Mouse (Mus musculus): ENCODE data around the gene Ralgps1.

Gene Ralgps1

DNA sequence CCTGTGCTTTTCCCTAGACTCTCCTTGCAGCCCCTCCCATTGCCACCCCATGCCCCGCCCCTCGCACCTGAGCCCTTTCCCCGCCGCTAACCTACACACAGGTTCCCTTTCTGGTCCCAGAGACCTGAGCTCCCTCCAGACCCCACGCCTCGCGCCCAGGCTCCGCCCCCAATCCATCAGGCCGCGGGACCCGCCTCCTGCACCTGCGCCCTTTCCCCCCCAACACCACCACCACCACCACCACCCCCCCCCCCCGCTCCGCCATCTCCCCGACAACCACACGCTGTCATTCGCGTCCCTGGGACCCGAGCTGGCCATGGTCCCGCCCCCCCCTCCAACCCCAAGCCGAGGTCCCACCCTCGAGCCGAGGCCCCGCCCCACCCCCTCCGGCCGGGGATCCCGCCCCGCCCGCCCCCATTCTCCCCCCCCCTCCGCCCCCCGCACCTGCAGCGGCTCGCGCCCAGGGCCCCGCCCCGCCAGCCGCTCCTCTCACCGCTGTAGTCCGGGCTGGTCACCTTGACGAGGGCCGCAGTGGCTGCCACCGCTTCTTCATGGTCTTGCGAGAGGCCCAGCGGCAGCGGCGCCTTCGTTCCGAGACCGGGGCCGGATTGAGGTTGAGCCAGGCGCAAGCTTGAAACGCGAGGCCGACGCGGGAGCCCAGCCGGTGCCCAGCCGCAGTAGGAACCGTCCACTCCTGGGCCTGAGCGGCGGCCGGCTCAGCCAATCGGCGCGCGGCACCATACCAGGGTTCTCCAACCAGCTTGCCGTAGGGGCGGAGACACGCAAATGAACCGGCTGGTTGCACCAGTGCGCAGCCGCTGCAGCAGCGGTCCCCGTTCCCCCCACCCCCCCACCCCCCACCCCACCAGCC, at the start of gene Ralgps1:
Gene Ralgps1 (minus strand): TSS at position 710 of the 871 bp plus-strand sequence.
- in situ Hi-C loops (cut with MboI; ENCODE audit: unreplicated experiment in 2 of 2) = no loop called here

DNA sequence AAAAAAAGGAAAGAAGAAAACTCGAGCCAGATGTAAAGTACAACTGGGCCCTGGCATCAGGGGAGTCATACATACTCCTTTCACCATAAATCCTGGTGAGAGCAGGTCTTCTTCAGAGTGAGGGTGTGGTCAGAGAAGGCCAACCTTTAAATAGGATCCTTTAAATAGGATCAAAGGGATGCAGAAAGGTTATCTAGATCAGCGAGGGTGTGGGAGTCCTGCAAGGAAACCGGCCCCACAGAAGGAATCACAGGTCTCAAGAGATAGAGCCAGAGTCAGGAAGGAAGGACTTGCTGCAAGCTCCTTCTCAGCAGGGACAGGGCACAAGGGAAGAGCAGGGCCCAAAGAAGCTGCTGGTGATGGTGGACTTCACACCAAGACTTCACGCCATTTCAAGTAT, 46.2 kb upstream of the Ralgps1 start:
- in situ Hi-C loops (cut with MboI; ENCODE audit: unreplicated experiment in 2 of 2) = no loop called here

DNA sequence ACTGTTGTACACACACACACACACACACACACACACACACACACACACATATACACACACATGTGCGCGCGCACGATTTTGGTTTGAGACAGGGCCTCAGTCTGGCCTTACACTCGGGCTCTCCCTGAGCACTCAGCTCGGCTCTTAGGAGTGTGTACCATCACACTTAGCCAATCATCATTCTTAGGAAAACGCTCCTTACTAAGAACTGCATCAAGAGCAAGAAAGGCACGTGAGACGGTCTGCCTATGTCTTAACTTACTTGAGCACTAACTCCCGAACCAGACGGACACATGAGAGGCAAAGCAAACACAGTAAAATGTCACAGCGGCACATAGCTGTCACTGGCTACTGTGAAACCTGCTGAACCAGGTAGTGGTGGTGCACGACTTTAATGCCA, 42.7 kb upstream of the Ralgps1 start:
- in situ Hi-C loops (cut with MboI; ENCODE audit: unreplicated experiment in 2 of 2) = no loop called here

DNA sequence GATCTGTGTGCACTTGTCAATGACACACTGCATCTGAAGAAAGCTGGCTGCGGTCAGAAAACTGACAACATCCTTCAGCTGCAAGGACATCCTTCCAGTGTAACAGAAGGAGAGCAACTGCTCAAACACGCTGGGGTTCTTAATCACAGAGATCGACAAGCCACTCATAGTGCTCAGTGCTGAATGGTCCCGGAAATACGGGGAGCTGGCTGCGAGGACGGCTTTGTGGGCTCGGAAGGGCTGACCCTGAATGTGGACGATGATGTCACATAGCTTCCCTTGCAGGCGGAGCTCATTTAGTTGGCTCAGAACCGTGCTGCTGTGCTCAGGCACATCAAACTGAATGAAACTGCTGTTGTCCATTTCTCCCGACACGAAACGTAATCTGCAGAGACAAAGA, 40.8 kb upstream of the Ralgps1 start:
- in situ Hi-C loops (cut with MboI; ENCODE audit: unreplicated experiment in 2 of 2) = no loop called here

DNA sequence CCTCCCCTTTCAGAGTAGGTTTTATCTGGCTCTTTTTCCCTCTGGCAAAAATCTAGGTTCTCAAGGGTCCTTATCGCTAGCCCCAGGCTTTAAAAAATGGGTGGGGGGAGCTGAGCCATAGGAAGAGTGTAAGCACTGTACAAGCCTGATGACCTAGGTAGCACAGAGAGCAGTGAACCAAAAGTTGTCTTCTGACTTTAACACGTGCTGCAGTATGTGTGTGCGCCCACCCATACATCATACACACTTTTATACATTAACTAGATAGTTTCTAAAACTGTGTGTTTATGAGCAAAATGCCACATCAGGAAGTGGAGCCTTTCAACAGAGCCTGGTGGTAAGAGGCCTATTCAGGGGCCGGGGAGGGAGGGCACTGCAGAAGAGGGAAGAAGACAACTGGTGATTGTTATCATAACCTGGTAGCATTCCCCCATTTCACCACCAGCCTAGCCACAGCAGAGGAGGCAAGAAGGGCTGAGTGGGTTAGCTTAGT, 32.3 kb upstream of the Ralgps1 start:
- in situ Hi-C loops (cut with MboI; ENCODE audit: unreplicated experiment in 2 of 2) = loop anchor here (5.0 kb wide), 1 partner anchor 246 kb away; no protein-coding TSS in a partner anchor

DNA sequence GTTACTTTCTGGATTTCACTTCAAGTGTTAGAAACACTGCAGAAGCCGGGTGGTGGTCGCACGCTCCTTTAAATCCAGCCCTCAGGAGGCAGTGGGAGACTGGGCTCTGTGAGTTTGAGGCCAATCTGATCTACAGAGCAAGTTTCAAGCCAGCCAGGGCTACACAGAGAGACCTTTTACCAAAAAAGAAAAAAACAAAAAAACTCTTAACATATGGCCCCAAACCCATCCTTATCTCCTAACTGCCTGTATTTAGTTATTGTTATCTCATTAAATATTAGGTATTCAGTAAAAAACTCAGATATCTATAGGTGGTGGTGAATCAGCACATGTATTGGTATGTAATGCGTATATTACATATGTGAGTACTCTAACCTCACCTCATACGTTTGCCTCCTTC, 31.4 kb upstream of the Ralgps1 start:
- in situ Hi-C loops (cut with MboI; ENCODE audit: unreplicated experiment in 2 of 2) = loop anchor here (5.0 kb wide), 1 partner anchor 245 kb away; no protein-coding TSS in a partner anchor

DNA sequence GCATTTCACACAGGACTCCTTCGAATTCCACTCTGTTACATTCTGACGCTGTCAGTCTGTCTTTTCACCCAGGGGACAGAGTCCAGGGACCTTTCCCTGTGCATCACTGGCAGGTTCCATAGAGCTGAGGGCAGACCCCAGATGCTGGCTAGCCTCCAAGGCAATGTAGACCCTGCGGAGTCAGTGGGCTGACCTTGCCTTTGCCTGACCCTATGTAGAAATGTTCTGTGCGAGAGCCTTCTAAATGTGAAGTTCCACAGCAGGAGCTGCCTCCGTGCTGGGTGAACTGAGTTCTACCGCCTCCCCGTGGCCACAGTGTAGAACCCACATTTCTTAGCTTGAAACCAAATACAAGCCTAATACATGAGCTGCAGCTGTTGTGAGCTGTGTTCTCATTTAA, 30.9 kb upstream of the Ralgps1 start:
- in situ Hi-C loops (cut with MboI; ENCODE audit: unreplicated experiment in 2 of 2) = loop anchor here (5.0 kb wide), 1 partner anchor 245 kb away; no protein-coding TSS in a partner anchor

DNA sequence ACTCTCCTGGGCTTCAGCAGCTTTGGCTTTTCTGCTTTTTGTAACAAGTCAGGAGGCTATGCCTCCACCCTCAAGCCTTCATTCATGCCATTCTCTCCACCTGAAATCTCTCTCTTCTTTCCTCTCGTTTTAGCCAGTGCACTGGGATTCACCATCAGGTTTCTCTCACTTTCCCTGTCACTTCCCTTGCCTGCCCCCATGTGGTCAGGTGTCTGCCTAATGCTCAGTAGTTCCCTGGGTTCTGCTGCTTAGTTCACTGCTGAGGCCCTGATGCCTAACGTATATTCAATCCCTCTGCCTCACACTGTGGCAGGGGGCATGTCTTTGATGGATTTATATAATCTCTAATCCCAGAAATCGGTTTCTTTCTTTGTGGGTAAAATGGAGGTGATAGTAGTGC, 29.9 kb upstream of the Ralgps1 start:
- in situ Hi-C loops (cut with MboI; ENCODE audit: unreplicated experiment in 2 of 2) = loop anchor here (5.0 kb wide), 1 partner anchor 244 kb away; no protein-coding TSS in a partner anchor

DNA sequence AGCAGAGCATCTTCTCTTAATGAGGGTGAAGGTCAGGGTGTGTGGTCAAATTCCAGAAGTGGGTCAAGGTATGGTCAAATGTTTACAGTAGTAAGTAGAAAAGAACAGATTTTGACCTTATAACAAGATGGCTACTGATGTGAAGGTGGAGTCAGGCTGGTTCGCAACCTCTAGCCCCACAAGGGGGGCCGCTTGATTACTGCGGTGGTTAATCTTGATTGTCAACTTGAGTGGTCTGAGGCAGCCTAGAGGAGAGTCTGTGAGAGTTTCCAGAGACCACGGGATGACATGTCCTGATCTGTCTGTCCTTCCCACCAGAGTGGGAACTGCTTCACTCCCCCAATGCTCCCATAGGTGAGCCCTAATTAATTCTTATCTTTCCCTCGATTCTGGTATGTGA, 29.3 kb upstream of the Ralgps1 start:
- in situ Hi-C loops (cut with MboI; ENCODE audit: unreplicated experiment in 2 of 2) = loop anchor here (5.0 kb wide), 1 partner anchor 243 kb away; no protein-coding TSS in a partner anchor

DNA sequence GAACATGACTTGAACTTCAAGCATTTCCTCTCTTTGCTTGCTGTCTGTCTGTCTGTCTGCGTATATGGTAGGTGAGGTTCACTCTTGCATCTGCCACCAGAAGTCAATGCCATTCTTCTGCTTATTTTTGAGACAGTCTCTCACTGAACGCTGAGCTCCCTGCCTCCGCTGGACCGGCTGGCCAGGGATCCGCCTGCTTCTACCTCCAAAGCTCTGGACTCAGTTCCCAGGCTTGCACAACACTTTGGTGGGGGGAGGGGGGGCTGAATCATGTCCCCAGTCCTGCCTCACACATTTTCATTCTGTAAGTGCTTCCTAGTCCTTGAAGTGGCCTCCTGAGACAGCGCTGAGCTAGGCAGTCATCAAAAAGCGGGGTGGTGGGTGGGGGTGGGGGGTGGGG, 27.8 kb upstream of the Ralgps1 start:
- in situ Hi-C loops (cut with MboI; ENCODE audit: unreplicated experiment in 2 of 2) = loop anchor here in 1 of 2 experiments (5.0 kb wide), 1 partner anchor 47 kb away; no protein-coding TSS in a partner anchor

DNA sequence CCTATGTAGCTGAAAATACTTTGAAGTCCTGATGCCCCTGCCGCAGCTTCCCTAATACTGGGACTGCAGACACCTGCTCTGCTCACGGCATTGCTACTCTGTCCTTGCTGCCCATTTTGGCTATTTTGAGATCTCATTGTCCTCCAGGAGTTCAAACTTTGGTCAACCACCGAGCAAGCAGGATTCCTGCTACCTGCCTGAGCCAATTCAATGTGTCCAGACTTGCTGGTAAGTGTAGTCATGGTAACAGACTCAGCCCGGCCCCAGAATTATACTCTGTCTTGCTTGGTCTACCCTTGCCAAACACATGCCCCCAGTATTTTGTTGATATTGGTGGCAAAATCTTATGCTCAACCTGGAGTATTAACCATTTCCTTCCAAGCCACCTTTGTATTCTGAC, 25.8 kb upstream of the Ralgps1 start:
- in situ Hi-C loops (cut with MboI; ENCODE audit: unreplicated experiment in 2 of 2) = loop anchor here in 1 of 2 experiments (5.0 kb wide), 1 partner anchor 45 kb away; no protein-coding TSS in a partner anchor

DNA sequence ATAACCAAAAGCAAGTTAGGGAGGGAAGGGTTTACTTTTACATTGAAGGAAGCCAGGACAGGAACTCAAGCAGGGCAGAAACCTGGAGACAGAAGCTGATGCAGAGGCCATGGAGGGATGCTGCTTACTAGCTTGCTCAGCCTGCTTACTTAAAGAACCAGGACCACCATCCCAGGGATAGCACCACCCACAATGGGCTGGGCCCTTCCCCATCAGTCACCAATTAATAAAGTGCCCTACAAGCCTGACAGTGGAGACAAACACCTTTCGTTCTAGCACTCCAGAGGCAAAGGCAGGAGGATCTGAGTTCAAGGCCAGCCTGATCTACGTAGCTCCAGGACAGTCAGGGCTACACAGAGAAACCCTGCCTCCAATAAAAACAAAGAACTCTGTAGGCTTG, 23.8 kb upstream of the Ralgps1 start:
- in situ Hi-C loops (cut with MboI; ENCODE audit: unreplicated experiment in 2 of 2) = loop anchor here in 1 of 2 experiments (5.0 kb wide), 1 partner anchor 43 kb away; no protein-coding TSS in a partner anchor

DNA sequence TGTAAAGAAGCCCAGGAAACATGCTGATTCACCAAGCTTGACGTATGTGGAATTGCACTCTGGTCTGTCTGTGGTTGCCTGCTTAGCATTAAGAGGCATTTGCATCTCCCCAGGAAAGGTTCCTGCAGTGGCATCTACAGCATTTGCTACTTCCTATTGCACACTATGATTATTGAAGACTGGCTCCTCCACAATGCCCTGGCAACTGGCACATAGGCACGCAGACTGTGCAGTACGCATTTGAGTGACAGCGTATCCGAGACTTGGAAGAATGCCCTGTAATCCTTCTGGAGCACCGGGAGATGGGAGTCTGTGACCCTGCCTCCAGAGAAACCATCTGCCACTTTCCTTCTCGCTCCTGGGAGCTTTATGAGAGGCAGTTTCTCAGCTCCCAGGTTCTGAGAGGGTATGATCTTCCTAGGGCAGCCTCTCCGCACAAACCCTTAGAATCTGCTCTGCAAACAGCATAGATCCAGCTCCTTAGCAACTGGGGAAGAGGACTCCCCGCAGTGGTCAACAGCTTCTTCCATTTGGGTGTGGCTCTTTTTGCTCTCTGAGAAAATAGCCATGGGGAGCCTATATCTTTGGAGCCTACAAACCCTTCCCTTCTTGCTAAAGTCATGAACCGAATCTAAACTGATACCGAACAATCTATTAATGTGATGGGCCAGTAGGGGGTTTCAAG, 22.8 kb upstream of the Ralgps1 start:
- in situ Hi-C loops (cut with MboI; ENCODE audit: unreplicated experiment in 2 of 2) = no loop called here

DNA sequence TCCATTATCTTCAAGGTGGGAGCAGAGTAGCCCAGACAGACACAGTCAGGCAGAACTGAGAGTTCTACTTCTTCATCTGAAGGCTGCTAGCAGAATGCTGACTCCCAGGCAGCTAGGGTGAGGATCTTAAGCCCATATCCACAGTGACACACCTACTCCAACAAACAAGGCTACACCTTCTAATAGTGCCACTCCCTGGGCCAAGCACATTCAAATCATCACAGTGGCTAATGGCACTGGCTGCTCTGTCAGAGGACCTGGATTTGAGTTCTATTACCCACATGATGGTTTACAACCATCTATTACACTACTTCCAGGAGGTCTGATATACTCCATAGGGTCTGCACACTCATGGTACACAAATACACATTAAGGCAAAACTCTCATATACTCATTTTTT, 21.7 kb upstream of the Ralgps1 start:
- in situ Hi-C loops (cut with MboI; ENCODE audit: unreplicated experiment in 2 of 2) = no loop called here

DNA sequence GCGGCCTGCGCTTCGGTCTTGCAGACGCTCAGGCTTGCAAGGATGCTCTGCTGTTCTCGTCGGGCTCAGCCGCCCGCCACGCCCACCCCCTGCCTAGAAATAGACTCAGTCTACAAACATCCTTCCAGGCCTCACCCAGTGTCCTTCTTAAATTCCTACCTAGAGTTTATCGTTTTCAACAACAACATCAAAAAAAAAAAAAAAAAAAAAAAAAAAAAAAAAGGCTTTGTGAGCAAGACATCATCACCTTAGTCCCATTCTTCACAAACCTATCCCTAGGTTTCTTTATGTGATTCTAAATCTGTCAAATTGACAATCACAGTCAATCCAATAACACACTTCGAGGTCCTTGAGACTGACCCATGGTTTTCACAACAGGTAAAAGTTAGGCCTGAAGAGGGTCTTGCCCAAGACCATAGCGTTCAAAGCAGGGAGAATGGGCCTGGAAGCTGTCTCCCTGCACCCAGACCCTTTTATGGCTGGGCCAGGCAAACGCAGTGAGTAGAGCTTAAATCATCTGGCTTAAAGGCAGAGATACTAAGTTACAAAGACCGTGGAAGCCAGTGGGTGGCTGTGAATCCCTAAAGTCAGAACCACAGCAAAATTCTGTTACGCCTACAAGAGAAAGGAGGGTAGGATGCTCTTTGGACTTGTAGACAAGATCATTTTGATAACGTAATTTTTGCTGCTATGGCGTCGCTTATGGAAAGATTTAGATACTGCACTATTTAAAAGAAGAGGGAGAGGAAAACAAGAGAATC, 542 bp upstream of the Ralgps1 start:
- in situ Hi-C loops (cut with MboI; ENCODE audit: unreplicated experiment in 2 of 2) = no loop called here

DNA sequence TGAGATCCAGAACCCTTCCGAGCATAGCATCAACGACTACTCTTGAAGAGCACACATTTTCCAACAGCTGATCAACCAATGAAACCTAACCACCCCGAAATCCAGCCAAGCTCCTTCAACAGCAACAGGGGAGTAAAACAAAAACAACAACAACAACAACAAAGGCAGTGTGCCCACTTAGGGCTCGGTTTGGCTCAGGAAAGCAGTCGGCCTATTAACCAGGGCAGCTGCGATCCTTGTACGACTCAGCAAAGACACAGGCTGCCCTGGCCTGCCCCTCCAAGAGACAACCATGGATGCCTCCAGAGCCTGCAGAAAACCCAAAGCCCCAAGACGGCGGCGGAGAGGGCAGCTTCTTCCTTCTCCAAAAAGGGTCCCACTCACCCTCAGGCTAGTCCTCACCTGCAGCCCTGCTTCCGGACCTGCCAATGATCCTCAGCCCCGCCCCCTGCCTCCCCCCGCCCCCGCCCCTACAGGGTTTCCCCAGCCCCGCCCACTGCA, 960 bp downstream of the Ralgps1 start:
- in situ Hi-C loops (cut with MboI; ENCODE audit: unreplicated experiment in 2 of 2) = no loop called here

DNA sequence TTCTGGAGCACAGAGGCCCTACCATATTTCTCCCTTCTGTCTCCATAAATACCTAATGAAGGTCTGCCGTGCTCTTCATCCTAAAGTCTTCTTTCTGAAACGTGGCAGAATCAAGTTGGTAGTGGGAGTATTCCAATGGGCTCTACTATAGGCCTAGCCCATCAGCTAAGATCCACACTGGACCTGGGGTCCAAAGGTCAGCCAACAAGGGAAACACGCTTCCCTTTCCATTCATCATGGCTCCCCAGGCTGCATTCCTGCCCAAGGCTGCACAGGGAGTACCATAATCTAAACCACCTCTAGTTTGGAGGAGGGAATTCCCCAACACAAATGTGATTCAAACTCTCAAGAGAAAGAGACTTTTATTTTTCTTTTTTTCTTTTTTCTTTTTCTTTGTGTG, 1.8 kb downstream of the Ralgps1 start:
- in situ Hi-C loops (cut with MboI; ENCODE audit: unreplicated experiment in 2 of 2) = no loop called here

DNA sequence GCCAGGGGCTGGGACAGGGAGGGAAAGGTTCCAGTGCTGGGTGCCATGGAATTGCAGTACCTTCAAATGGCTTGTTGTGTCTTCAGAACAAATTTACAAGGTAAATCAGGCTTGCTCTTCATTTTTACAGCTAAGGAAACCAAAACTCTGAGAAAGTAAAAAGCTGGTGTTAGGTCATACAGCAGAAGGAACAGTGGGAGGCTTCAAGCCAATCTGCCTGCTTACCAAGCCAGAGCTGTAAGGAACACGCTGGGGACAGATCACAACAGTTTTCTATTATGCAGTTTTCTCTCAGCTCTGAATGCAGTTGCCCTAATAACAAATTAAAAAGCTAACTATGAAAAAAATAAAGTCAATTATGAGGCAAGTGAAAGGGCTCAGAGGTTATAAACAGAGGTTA, 2.8 kb downstream of the Ralgps1 start:
- in situ Hi-C loops (cut with MboI; ENCODE audit: unreplicated experiment in 2 of 2) = no loop called here

DNA sequence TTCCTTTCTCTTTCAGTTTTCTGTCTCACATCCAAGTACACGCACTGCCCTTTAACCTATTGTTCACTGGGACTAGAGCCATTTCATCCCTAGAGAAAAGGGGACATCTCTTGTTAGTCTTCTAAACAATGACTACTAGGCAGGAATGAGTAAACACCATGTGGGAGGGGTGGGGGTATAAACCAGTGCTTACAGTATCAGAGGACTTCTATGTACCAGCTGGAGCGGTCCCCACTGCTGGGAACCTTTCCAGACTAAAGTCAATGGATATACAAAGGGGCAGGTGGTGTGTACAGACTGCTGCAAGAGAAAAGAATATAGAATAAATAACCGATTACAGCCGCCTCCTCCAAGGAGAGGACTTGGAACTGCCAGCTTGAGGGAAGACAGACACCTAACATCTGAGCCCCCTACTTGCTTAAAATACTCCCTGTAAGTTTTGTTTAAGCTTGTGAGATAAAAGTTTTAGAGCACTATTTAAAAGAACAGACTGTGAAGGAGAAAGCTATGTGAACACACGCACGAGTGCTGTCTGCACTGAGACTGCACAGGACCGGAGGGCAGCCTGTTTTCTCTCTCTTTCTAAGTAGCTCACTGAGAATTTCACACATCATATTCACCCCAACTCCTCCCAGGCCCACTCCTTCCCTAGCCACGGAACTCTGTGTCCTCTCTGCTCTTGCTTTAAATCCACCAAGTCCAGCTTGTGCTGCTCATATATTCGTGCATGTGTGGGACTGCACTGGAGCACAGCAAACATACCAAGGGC, 5.4 kb downstream of the Ralgps1 start:
- in situ Hi-C loops (cut with MboI; ENCODE audit: unreplicated experiment in 2 of 2) = no loop called here

DNA sequence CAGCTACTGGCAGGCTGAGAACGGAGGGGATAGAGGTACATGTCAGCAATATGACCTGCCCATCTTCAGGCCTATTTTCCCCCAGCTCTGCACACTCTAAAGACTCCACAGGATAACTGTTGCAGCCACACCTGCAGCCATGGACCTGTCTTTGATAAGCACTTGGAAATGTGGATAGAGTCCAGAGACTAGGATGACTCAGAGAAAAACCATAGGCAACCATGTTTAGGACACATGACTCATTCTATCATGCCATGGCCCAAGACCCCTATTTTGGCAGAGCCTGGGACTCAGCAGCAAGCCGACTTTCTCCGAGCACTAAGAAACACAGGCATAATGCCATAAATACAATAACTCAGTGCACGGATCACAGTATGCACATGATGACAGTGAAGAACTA, 6.6 kb downstream of the Ralgps1 start:
- in situ Hi-C loops (cut with MboI; ENCODE audit: unreplicated experiment in 2 of 2) = no loop called here

All from v-Abl transformed pro-B cells (cell line).